Mouse (Mus musculus): ENCODE results near the gene 0610040J01Rik.

0610040J01Rik gene

DNA sequence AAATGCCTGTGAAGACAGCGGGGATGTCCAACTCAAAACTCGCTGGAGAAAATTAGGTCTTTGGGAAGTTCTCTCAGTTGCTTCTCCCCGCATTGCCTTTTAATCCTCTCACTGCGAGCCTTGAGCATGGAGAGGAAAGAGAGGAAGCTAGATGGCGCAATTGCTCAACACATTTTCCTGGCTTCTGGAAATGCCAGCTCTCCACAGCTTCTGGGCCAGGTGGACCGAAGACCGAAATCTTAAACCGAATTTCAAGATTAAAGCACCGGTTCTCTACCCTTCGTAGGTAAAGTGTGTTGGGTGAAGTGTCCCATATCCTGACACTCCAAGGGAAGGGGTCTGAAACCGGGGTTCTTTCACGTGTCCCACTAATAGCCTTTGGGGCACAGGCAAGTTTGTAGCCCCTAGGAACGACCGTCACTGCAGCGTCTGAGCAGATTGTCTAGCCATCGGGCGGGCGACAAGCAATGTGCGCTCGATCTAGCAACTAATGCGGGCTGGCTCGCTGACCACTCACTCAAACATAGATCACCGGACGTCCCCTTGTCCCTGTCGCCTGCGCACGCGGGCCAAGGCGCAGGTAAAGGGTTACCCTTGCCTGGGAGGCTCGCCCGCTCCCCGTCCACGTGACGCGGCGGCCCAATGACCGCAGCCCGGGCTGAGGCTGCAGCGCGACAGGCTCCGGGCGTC lies at the start of gene 0610040J01Rik:
Gene 0610040J01Rik, plus strand, starts transcription at position 545 of the 690 bp plus-strand sequence.
- DNase-seq: peak; percentile 51

DNA sequence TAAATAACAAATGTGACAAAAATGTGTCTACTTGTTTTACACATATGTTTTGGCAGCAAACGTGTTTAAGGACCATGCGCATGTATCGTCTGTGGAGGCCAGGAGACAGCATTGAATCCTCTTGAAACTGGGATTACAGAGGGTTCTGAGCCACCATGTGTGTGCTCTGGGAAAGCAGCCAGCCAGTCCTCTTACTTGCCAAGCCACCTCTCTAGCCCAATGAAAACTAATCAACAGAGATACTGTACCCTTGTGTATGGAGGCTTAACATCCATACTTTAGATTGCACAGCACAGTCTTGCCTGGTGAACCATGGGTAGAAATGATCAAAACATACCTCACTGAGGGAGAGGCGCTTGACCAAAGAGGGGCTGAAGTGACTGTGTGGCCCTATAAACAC lies 46.3 kb upstream of the 0610040J01Rik start:
- peak; percentile 35 for DNase-seq

GRCm38 (mm10) chr5:63766715-63767114 lies 45.4 kb upstream of the 0610040J01Rik start:
- peak; percentile 81 for DNase-seq

DNA sequence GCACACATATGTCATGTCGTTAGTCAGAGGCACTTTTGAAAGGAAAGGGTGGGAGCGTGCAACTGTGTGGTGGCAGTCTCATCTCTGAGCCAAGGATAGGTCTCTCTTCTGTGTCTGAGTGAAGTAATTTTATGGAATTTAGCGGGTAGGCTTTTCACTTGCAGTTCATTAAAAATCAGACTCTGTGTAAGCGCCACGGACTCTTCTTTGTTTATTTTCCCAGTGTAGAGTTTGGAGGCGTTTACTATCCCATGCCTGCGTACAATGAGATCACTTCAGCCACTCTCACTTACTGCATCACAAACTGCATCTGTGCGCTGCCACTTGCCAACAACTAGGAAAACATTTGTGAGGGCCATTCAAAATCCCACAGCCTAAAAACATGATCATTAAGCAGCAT lies 44.7 kb upstream of the 0610040J01Rik start:
- DNase-seq: no peak

DNA sequence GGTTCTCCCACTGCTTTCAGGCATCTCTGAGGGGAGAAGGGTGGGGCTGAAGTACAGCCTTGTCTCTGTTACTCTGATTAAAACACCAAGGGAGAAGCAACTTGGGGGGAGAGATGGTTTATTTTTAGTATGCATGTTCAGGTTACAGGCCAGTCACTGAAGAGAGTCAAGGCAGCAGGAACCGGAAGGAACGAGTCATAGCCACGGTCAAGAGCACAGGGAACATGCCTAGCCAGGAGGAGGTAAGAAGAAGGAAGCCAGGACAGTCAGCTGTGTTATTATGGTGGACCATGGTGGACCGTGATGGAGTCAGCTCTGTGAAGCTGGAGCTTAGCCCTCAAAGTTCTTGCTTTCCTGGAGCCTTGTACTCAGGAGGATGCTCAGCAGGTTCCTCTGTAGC lies 43.9 kb upstream of the 0610040J01Rik start:
- DNase-seq: no peak

- DNase-seq: no peak
These were observed 39.2 kb upstream of the 0610040J01Rik start for GRCm38 (mm10) chr5:63772971-63773370.

- no peak for DNase-seq
These were observed 38.6 kb upstream of the 0610040J01Rik start for GRCm38 (mm10) chr5:63773603-63774002.

DNA sequence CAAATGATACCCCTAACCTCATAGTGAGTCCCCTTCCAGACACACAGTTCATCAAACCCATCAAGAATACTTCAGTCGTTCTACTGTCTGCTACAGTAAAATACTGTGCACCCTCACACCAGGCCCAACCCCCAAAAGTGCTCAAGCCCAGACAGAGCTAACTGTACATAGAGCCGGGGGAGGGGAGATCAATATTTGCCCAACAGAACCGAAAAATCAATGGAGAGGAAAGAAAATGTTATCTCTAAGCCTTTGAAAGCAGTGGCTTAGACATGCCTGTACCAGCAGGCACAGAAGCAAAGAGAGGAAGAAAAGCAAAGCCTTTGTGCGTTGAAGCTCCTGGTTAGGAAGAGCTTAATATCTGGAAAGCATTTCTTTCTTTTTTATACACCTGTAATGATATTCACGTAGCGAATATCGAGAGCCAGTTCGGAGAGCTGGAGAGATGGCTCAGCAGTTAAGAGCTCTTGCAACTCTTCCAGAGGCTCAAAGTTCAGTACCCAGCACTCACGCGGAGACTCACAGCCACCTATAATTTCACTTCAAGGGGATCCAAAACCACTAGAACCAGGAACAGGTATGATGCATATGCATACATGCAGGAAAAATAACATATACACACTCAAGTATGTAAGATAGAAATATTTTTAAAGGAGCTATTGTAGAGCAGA lies 23.9 kb upstream of the 0610040J01Rik start:
- DNase-seq: no peak

- DNase-seq: no peak
These were observed 324 bp downstream of the 0610040J01Rik start for GRCm38 (mm10) chr5:63812509-63812865.

DNA sequence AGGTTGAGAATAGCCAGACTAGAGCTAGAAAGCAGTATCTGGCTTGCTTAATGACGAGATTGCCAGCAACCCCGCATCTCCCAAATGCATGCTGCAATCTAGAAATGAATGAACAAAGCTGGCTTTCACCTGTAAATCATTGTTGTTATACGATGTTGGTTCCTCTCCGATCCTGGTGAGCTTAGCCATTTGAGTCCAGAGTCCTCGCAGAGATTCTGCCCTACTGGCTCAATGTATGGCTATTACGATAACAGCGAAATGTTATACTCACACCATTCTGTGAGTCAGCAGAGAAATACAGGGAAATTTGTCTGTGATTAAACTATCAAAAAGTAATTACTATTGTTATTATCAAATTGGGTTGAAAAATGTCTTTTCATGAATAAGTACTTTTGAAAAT lies 4.5 kb downstream of the 0610040J01Rik start:
- no peak for DNase-seq

DNA sequence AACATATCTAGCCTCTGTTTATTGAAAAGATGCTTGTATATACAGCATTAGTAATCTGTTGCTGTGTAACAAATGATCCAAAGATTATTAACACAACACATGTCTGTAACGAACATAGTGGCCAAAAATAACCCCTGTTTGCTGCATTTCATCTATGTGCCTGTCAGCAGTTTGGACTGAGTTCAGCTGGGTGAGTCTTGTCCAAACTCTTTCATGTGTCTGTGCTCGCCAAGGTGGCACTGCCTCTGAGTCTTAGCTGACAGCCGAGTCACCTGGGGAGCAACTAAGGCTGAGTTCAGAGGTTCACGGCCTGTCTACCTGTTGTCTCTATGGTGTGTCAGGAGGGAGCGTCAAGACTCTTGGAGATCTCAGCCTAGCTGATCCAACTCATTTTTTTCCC lies 5.1 kb downstream of the 0610040J01Rik start:
- DNase-seq: no peak

- no peak for DNase-seq
These were observed 6.8 kb downstream of the 0610040J01Rik start for GRCm38 (mm10) chr5:63818975-63819374.

DNA sequence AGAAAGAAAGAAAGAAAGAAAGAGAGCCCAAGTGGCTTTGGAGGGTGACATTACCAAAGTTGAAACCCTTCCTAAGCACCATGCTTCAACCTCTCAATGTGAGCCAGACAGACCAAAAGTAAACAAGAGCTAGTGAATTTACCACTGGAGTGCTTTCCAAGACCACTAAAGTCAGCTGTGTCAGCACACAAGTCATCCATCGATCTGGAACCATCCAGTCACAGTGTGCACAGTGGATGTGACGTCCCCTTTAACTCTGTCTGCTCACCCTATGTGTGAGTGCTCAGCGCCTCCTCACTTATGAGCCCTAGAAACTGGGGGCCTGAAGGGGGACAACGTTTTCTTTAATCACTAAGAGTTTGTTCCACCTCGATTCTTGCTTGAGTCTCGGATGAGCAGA lies 7.4 kb downstream of the 0610040J01Rik start:
- DNase-seq: no peak

DNA sequence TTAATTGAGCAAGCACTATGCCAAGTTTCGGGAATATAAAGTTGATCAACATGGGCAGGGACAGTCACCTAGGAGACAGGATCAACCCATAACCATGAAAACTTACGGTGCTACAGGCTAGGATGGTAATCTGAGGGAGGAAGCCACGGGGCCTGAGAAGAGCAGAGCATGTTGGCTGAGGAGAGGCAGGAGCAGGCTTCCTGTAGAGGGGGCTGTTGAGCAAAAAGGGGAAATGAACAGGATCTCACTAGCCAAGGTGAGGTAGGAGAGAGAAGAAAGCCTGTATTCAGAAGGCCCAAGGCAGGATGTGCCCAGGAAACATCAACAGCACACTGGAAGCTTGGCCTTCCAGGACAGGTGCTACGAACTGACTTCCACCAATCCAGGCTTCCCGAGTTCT lies 9.0 kb downstream of the 0610040J01Rik start:
- DNase-seq: no peak

- no peak for DNase-seq
These were observed 9.7 kb downstream of the 0610040J01Rik start for GRCm38 (mm10) chr5:63821860-63822259.

DNA sequence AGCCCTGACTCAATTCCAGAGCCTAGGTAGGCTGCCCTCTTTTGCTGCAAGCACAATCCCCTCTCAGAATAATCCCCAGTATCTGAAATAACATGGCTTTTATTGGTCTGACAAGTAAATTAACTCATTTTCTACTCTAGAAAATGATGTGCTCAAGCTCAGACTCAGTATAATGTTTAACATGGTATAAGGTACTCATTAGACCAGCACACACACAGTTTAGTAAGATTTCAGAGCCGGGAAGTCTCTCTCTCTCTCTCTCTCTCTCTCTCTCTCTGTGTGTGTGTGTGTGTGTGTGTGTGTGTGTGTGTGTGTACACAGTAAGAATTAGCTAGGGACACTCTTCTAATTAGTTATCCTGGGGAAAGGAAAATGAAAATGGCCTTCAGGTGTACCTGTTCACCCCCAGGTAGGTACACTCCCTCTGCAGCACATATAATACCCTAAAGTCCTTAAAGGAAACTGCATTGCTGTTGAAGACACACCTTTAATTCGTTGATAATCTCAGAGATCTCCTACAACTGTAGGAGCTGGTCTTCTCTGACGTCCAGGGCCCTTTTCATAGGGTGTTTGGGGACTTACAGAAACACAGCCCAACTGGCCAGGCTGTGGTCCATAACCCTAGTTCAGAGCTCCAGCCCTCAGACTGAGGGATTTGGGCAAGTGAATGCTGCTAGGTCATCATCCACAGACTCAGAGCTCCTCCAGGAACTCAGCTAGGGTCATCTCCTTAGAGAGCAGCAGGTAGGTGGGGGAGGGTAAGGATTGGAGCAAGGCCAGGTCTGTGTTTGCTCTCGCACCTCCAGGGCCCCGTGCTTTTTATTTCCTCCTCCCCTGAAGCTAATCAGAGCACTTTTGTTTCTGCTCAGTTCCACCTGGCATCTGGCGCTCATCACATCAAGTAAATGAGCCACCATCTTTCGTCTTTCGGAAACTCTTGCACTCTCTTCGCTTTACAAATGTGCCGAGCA lies 11.5 kb downstream of the 0610040J01Rik start:
- no peak for DNase-seq

DNA sequence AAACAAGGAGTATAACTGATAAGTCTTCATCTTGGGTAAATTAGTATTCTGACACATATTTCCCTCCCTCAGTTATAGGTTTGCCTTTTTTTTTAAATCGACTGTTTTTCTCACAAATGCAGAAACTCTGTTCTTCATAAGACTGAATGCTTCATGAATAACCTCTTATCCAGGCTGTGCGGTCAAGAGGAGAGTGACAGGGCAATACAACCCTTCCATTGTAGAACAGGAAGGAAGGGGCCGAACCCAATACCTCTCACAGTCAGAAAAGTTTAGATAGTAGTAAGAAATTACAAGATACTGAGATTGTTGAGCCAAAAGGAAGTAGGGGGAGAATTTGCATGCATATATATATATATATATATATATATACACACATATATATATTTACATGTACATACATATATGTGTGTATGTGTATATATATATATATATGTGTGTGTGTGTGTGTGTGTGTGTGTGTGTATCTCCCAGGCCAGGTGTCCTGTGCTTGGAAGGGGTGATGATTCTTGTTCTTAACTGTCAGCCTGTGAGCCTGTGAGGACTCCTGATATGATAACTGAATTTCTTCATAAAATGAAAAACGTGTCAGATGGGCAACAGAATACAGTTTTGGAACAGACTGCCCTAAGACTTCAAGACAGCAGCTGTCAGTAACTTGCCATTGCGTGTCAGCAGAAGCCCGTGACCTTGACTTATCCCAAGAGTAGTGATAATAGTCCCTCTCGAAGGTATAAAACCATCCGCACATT lies 12.6 kb downstream of the 0610040J01Rik start:
- no peak for DNase-seq

DNA sequence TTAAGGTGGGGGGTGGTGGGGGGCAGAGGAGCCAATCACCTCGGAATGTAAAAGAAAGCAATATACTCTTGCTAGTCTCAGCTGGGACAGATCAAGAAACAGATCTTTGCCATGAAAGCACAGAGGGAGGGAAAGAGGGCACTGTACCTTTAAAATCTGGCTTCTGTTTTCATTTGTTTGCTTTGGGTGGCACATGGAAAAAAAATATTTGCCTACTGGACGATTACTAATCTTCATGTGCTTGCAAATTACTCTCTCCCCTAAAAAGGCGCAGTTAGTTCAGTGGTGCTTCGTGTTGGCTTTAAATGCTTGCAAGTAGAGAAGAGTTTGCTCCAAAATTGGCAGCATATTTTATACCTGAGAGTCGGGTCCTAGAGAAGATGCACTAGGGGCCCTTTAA lies 13.7 kb downstream of the 0610040J01Rik start:
- no peak for DNase-seq

DNA sequence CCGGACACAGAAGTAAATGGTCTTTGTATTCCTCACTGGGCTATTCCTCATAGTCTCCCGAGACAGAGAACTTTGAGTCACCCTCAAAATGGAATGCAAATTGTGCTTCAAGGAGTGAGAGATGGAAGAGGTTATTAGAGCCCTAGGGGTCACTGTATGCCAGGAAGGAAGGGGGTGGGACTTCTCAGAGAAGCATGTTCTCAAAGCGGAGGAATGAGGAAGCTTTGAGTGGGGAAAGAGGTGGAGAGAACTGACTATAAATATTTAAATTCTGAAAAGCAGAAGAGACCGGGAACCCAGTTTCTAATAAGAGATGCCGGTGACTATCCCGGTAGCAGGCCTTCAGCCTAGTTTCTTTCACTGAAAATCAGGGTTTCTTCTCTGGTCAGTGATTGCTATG lies 14.8 kb downstream of the 0610040J01Rik start:
- no peak for DNase-seq

- DNase-seq: no peak
These were observed 15.4 kb downstream of the 0610040J01Rik start for GRCm38 (mm10) chr5:63827415-63828053.

- no peak for DNase-seq
These were observed 16.4 kb downstream of the 0610040J01Rik start for GRCm38 (mm10) chr5:63828380-63829185.

Data from right cerebral cortex, postnatal 4 days (tissue).